Mouse (Mus musculus) thymus, postnatal 0 days (tissue): ENCODE results near the gene Mff. TPM values are rescaled to one million over a fixed set of nuclear protein-coding genes. Genes with fewer than 3 reads are reported as not detected.

Experiments used
- polyA plus RNA-seq: library from polyadenylated mRNA; unstranded; fragments of >200 nt; fragmentation: Nextera tagmentation; extraction: Ambion mirVana; gene quantifications from 2 replicates; pipeline ENCODE4 v1.2.1, GENCODE M21; 2015

Mff gene
- polyA plus RNA-seq, 1 experiment from 2014 or later = 259 TPM

Other genes with a start within 250 kb of the Mff start
- gene Col4a4, start 138.0 kb upstream of the Mff start, polyA plus RNA-seq = 0.03 and 0.04 TPM in 2 replicates
- gene Col4a3, start 138.0 kb upstream of the Mff start, polyA plus RNA-seq = 0.06 and 0.09 TPM in 2 replicates
- 0.17 and 0.47 TPM in 2 replicates for gene Tm4sf20, start 43.6 kb downstream of the Mff start, polyA plus RNA-seq
- not detected in 2 replicates for gene Gm47791, start 46.4 kb downstream of the Mff start, polyA plus RNA-seq
- gene Agfg1, start 114.6 kb downstream of the Mff start, polyA plus RNA-seq = 45.2 and 50.4 TPM in 2 replicates
- 0.27 and 0.35 TPM in 2 replicates for gene A030005L19Rik, start 188.4 kb downstream of the Mff start, polyA plus RNA-seq
- gene A030014E15Rik, start 200.0 kb downstream of the Mff start, polyA plus RNA-seq = not detected in 2 replicates
- not detected in 2 replicates for gene Gm6217, start 206.5 kb downstream of the Mff start, polyA plus RNA-seq
- not detected in 2 replicates for gene A030003K21Rik, start 218.5 kb downstream of the Mff start, polyA plus RNA-seq
- gene Gm7544, start 231.1 kb downstream of the Mff start, polyA plus RNA-seq = not detected in 2 replicates
- gene Gm47955, start 235.4 kb downstream of the Mff start, polyA plus RNA-seq = not detected in 2 replicates